Mouse (Mus musculus): ENCODE results near the gene Gchfr.
A peak's percentile ranks its signal among the peaks of the same experiment; 100 is the strongest.

The Gchfr gene

DNA sequence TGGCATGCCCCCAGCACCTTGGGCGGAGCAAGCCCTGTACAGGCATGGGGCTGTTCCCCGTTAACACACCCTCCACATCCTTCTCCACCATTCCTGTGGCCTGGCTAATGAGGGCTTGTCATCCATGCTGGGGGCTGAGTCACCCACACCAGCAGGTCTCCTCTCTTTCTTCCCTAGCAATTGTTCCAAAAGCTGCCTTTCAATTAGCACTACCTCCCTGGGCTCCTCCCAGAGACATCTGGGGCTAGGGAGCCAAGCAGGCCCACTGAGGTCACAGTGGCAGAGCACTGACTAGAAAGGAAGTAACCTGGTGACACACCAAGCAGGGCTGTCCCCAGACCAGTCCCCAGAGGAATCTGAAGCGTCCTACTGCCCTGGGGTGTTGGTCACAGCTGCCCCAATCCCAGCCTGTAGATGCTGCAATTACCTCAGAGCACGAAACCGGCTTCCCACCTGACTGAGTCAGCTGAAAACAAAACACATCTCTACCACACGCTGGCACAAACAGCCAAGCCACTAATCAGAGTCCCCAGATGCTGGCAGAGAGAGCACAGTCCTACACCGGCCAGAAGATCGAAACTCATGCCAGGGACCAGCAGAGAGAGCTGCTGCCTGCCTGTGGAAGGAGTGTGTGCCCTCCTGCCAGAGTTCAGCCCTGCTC is 6.5 kb downstream of the Gchfr start, which contains the start of gene Gm14137:
Gm14137 (plus strand) TSS at position 519 of the 661 bp plus-strand sequence.
- no peak for DNase-seq

DNA sequence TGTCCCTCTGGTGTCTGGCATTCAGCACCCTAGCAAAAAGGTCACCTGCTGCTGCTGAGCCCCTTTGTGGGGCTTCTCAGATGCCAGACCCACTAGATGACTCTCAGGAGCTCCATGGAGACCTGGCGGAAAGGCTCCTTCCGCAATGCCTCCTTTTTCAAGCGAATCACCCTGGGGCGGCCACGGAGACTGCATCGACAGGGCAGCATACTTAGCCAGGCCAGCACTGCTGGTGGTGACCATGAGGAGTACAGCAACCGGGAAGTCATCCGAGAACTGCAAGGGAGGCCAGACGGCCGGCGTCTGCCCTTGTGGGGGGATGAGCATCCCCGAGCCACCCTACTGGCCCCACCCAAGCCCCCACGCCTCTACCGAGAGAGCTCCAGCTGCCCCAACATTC is 7.3 kb downstream of the Gchfr start:
- DNase-seq, result no peak

- no peak for DNase-seq
These were observed 8.0 kb downstream of the Gchfr start for GRCm38 (mm10) chr2:119175614-119176013.

GRCm38 (mm10) chr2:119176761-119177160 is 9.2 kb downstream of the Gchfr start:
- DNase-seq, result no peak

DNA sequence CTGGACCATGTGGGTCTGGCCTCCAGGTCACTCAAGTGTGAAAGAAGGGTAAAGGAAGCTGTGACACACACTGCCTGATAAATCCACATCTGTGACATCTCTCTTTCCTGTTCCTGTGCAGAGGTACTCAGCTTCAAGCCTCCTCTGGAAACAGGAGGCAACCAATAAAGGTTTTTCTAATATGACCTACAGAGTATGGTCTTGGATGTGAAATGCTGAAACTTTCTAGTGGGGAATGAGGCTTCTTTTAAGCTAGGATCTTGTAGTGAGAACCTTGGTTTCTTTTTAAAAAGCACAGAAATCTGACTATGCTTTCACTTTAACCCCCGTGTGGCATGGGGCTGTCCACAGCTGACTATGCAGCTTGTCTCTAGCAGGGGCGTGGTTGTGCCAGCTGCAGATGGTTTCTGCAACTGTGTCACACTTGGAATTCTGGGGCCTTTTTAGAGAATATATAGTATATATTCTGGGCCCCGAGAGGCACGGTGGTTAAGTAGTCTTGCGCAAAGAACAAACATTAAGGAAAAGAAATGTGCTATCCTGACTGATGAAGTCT is 9.9 kb downstream of the Gchfr start:
- DNase-seq, result no peak

- DNase-seq, result no peak
These were observed 15.3 kb downstream of the Gchfr start for GRCm38 (mm10) chr2:119182914-119183313.

- DNase-seq, result peak; percentile 77 to 85
These were observed 21.6 kb downstream of the Gchfr start for GRCm38 (mm10) chr2:119189029-119189710.

DNA sequence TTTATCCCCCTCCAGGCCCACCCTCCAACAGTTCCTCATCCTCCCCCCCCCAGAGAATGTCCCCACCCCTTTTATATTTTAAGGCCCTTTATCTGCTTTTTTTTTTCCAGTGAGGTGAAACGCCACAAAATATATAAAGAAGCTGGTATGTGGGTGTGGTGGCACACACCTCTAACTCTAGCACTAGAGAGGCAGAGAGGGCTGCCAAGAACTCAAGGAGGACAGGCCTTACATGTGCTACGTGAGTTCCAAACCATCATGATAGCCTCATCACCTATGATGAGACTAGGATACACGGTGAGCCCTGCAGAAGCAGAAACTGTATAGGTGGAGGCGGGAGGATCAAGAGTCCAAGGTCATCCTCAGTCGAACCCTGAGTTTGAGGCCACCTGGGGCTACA is 23.4 kb downstream of the Gchfr start:
- no peak for DNase-seq

DNA sequence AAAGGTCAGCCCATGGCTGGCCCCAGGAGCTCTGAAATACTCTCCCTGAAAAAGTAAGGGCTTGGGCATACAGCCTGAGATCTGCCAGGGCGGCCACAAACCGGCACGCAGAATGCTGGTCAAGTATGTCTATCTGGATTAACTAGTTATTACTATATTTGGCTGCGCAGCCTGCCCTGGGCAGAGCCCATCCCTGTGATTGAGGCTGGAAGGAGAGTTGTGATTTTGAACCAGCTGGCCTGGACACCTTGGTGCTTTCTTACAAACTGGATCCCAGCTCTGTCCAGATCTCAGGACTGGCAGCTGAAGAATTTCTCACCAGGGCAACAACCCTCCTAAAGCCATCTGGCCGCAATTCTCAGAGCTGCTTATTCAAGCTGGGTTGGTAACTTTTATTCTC is 26.6 kb downstream of the Gchfr start:
- DNase-seq, result no peak

GRCm38 (mm10) chr2:119196316-119197108 is 28.9 kb downstream of the Gchfr start:
- DNase-seq, result no peak

GRCm38 (mm10) chr2:119197493-119197892 is 29.9 kb downstream of the Gchfr start:
- no peak for DNase-seq

DNA sequence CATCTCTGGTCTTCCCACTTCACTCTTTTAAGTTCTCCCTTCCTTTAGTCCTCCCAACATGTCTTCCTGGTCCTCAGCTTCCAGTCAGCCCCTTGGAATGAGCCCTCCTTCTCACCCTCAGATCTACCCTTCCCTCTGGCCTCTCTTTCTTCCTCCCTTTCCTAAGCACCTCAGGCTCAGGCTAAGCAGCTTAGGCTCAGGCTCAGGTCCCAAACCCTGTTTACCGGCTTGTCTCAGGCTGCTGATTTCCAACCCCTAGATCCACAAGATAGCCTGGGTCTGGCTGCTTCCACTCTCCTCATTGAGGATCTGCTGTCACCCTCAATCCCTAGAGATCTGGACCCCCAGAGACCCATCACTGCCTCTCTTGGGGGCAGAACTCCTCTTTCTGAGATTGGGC is 30.5 kb downstream of the Gchfr start:
- DNase-seq, result no peak

DNA sequence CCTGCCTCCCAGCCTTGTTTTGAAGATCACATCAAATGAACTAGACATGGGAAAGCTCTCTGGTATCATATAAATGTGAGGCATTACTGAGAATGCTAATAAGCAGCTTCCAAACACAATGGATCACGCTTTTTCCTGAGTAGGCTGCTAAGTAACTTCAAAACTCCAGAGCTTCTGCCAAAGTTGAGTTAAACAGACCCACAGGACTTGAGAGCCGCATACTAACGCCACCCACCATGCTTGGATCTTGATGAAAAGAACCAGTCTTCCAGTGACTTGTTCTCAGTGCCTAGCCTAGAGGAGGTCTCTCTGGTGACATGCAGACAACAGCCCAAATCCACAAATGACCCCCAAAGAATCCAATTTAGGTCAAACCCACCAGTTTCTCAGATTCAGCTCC is 31.4 kb downstream of the Gchfr start:
- no peak for DNase-seq

GRCm38 (mm10) chr2:119202914-119203453 is 35.4 kb downstream of the Gchfr start:
- no peak for DNase-seq

DNA sequence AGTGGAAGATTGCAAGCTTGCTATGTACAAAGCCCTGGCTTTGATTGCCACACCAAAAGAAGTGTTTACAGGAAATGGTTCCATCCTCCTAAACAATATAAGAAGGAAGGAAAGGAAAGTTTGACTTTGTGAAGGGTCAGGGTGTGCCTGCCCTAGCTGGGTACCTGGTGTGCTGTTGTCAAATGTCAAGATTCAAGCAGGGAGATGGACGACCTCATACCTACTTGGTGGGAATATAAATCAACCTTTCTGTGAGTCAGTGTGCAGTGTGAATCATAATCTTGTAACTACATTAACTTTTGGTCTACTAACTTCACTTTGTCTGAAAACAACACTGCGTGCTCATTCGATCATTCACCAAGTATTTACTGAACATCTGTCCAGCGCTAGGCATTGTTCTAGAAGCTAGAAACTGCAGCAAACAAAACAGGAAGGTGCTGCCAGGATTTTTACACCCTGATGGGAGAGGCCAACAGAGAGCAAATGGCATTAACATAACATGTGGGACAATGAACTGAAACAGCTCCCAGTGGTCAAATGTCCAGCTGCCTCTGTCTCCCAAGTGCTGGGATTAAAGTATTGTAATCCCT is 36.4 kb downstream of the Gchfr start:
- DNase-seq, result no peak

DNA sequence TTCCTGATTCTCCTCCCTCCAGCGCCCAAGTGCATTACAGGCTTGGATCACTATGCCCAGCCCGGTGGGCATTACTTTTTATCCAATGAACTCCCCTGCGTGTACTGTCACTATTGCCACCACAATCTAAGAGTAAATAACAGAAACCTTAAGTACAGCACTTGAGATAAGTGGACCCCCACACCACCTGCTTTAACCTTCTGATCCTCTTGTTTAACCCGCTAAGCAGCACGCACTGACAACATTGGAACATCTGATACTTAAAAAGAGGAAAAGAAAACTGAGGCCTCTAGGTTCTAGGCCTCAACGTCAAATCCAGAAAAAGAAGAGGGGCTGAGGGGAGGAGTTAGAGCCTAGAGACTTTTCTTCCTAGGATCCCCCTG is 40.4 kb downstream of the Gchfr start:
- no peak for DNase-seq

DNA sequence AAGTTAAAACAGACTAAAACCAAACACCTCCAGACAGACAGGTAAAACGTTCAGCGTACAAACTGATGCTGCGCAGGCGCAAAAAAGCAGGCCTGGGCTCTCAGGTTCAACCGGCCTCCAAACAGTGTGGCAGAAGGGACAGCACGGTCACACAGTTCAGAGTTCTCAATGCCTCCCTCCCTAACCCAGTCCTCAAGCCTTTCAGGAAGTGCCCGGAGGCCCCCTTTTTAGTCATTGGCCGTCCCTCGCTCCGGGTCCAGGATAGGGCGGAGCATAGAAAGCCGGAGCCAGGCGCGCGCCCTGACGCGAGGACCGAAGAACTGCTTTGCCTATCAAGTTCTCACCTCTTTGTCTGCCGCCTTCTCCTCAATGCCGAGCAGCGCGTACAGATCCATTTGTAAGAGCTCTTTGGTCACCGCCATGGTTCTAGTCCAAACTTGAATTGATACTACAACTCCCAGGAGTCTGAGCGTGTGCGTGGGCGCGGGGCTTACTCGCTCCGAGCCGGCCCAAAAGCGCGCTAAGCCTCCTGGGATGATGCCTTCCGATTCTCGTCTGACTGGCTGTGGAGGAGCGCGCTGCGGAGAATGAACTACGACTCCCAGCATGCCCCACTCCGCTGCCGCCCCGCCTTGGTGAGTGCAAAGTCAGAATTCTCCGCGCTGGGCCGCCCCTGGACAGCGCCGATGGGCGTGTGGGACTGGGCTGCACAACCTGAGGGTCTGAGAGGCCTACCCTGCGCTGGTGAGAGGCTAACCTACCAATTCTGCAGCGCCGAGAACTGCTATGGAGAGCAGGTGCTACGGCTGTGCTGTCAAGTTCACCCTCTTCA is 41.0 kb downstream of the Gchfr start, which contains the start of the genes Zfyve19 and Dnajc17:
Zfyve19 (plus strand) TSS at position 274 of the 832 bp plus-strand sequence.
Dnajc17 (minus strand) TSS at position 452 of the 832 bp plus-strand sequence.
- DNase-seq, result peak; percentile 91 to 94

GRCm38 (mm10) chr2:119209176-119209507 is 41.6 kb downstream of the Gchfr start:
- DNase-seq, result no peak
